Mouse (Mus musculus): ENCODE results near the gene Prpf31. TPM values are rescaled to one million over a fixed set of nuclear protein-coding genes. Genes with fewer than 3 reads are reported as not detected.

Prpf31 gene
- polyA plus RNA-seq, 1 experiment from 2014 or later = 150 TPM

- no peak overlapping the region for H3K9ac ChIP-seq (ENCODE audit: low read length)
- H3K27me3 ChIP-seq (ENCODE audit: control insufficient read depth, insufficient read depth, low read length) = no peaks in the 10 kb centered on the region
- no peak for ATAC-seq (ENCODE audit: insufficient number of reproducible peaks, low FRiP score, low TSS enrichment, low read depth)
- DNase-seq (ENCODE audit: low spot score) = no peak
- no peak overlapping the region for H3K4me3 ChIP-seq (ENCODE audit: low read depth, low read length)
- no peak overlapping the region for H3K27ac ChIP-seq (replicated peaks; ENCODE audit: low read depth, low read length)
- WGBS = 86% methylated on average over 10 of the region's 10 CpGs
- no peaks in the 10 kb centered on the region for H3K9me3 ChIP-seq (ENCODE audit: control insufficient read depth, low read length)
- no peak overlapping the region for H3K4me2 ChIP-seq (ENCODE audit: low read depth, severe bottlenecking)
- peaks cover 8% of the 10 kb centered on the region; the same call in 1 of the 2 replicates for H3K36me3 ChIP-seq (ENCODE audit: control insufficient read depth, insufficient read depth, low read length)
- no peaks in the 10 kb centered on the region for H3K4me1 ChIP-seq (ENCODE audit: control insufficient read depth, insufficient read depth, low read length)
Measured at GRCm38 (mm10) chr7:3683908-3684550, 54.2 kb downstream of the Prpf31 start.

- no peak overlapping the region for H3K4me2 ChIP-seq (ENCODE audit: low read depth, severe bottlenecking)
- H3K27ac ChIP-seq (replicated peaks; ENCODE audit: low read depth, low read length) = no peak overlapping the region
- no peaks in the 10 kb centered on the region for H3K27me3 ChIP-seq (ENCODE audit: control insufficient read depth, insufficient read depth, low read length)
- H3K9me3 ChIP-seq (ENCODE audit: control insufficient read depth, low read length) = no peaks in the 10 kb centered on the region
- no peak overlapping the region for H3K9ac ChIP-seq (ENCODE audit: low read length)
- no peak overlapping the region for H3K4me3 ChIP-seq (ENCODE audit: low read depth, low read length)
- DNase-seq (ENCODE audit: low spot score) (no peak), ATAC-seq (ENCODE audit: insufficient number of reproducible peaks, low FRiP score, low TSS enrichment, low read depth) (no peak)
- H3K36me3 ChIP-seq (ENCODE audit: control insufficient read depth, insufficient read depth, low read length) = peaks cover 8% of the 10 kb centered on the region; the same call in 1 of the 2 replicates
- 90% methylated on average over 8 of the region's 8 CpGs for WGBS
- H3K4me1 ChIP-seq (ENCODE audit: control insufficient read depth, insufficient read depth, low read length) = no peaks in the 10 kb centered on the region
Measured at GRCm38 (mm10) chr7:3684698-3685097, 54.9 kb downstream of the Prpf31 start.

DNA sequence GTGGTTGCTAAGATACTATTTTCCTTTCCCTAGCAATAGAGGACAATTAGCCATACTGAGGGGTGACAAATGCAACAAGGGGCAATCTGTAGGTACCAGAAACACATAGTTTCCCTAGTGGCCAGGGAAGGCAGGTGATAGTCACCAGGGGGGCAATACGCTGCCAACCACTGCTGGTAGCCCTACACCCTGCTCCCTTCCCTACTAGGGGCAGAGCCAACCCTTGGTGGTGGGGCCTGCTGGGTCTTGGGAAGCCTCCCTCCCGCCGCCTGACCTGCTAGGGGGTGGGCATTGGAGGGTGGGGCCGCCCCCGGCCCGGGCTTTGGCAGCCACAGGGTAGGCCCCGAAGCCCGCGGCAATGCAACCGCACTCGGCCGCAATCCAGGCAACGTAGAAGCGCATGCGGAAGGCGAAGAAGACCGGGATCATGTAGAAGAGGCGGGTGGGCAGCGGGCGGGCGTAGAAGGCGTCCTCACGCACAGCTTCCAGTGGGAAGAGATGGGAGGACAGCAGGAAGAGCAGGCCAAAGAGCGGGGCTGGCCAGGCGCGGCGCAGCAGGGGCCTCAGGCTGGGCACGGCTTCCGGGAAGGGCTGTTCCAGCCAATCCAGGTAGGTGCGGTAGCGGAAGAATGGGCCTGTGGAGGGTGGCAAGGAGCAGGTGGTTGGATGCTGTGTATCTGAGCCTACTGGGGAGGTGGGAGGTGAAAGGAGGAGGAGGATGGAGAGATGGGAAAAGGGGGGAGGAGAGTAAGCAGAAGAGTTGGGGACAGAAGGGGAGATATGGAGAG, 55.8 kb downstream of the Prpf31 start:
- H3K4me3 ChIP-seq (ENCODE audit: low read depth, low read length) = no peak overlapping the region

GRCm38 (mm10) chr7:3691919-3692318, 62.1 kb downstream of the Prpf31 start:
- Histone ChIP-seq H3K9me3 (ENCODE audit: control insufficient read depth, low read length) (no peaks in the 10 kb centered on the region), H3K27me3 (ENCODE audit: control insufficient read depth, insufficient read depth, low read length) (no peaks in the 10 kb centered on the region), H3K27ac (replicated peaks; ENCODE audit: low read depth, low read length) (no peak overlapping the region), H3K36me3 (ENCODE audit: control insufficient read depth, insufficient read depth, low read length) (peaks cover 3% of the 10 kb centered on the region; the same call in 1 of the 2 replicates), H3K9ac (ENCODE audit: low read length) (peak overlapping the region; percentile 84), H3K4me1 (ENCODE audit: control insufficient read depth, insufficient read depth, low read length) (peaks cover 15% of the 10 kb centered on the region; the same call in 1 of the 2 replicates), H3K4me2 (ENCODE audit: low read depth, severe bottlenecking) (peak overlapping the region; percentile 87), H3K4me3 (ENCODE audit: low read depth, low read length) (peak overlapping the region; percentile 67)
- 32% methylated on average over 3 of the region's 3 CpGs for WGBS
- DNase-seq (ENCODE audit: low spot score) (no peak), ATAC-seq (ENCODE audit: insufficient number of reproducible peaks, low FRiP score, low TSS enrichment, low read depth) (no peak)

More for the DNA sequence above, 55.8 kb downstream of the Prpf31 start:
- no peaks in the 10 kb centered on the region for H3K27me3 ChIP-seq (ENCODE audit: control insufficient read depth, insufficient read depth, low read length)
- 78% methylated on average over 31 of the region's 31 CpGs for WGBS
- DNase-seq (ENCODE audit: low spot score) (no peak), ATAC-seq (ENCODE audit: insufficient number of reproducible peaks, low FRiP score, low TSS enrichment, low read depth) (no peak)
- H3K4me2 ChIP-seq (ENCODE audit: low read depth, severe bottlenecking) = no peak overlapping the region
- no peaks in the 10 kb centered on the region for H3K9me3 ChIP-seq (ENCODE audit: control insufficient read depth, low read length)
- no peak overlapping the region for H3K9ac ChIP-seq (ENCODE audit: low read length)
- H3K36me3 ChIP-seq (ENCODE audit: control insufficient read depth, insufficient read depth, low read length) = peaks cover 8% of the 10 kb centered on the region; the same call in 1 of the 2 replicates
- H3K27ac ChIP-seq (replicated peaks; ENCODE audit: low read depth, low read length) = no peak overlapping the region
- no peaks in the 10 kb centered on the region for H3K4me1 ChIP-seq (ENCODE audit: control insufficient read depth, insufficient read depth, low read length)

Small RNA genes lying within 50 kb of the gene (microRNA-seq; reads per million reads assigned to microRNA genes)
- not detected for gene Gm25100
- gene Mir3572 = 4.0 reads per million, percentile 6 among the genes with 10 or more reads in this experiment

Other genes with a start within 250 kb of the Prpf31 start
- gene Cacng8, start 239.3 kb upstream of the Prpf31 start, polyA plus RNA-seq (2014; fragmentation: Nextera tagmentation; extraction: Ambion mirVana) = 6.8 and 7.0 TPM in 2 replicates
- gene Cacng6, start 205.8 kb upstream of the Prpf31 start, polyA plus RNA-seq (2014; fragmentation: Nextera tagmentation; extraction: Ambion mirVana) = 0.25 and 0.52 TPM in 2 replicates
- gene Tarm1, start 127.4 kb upstream of the Prpf31 start, polyA plus RNA-seq (2014; fragmentation: Nextera tagmentation; extraction: Ambion mirVana) = not detected in 2 replicates
- 0.29 TPM in 1 of 2 replicates, not detected in the other for gene Oscar, start 13.8 kb upstream of the Prpf31 start, polyA plus RNA-seq (2014; fragmentation: Nextera tagmentation; extraction: Ambion mirVana)
- gene Ndufa3, start 12.6 kb upstream of the Prpf31 start, polyA plus RNA-seq (2014; fragmentation: Nextera tagmentation; extraction: Ambion mirVana) = 400 and 407 TPM in 2 replicates
- gene Tfpt, start 56 bp upstream of the Prpf31 start, polyA plus RNA-seq (2014; fragmentation: Nextera tagmentation; extraction: Ambion mirVana) = 31.1 and 35.5 TPM in 2 replicates
- 87.2 and 94.2 TPM in 2 replicates for gene Cnot3, start 15.3 kb downstream of the Prpf31 start, polyA plus RNA-seq (2014; fragmentation: Nextera tagmentation; extraction: Ambion mirVana)
- 13.8 and 14.6 TPM in 2 replicates for gene Leng1, start 35.9 kb downstream of the Prpf31 start, polyA plus RNA-seq (2014; fragmentation: Nextera tagmentation; extraction: Ambion mirVana)
- gene Tmc4, start 47.6 kb downstream of the Prpf31 start, polyA plus RNA-seq (2014; fragmentation: Nextera tagmentation; extraction: Ambion mirVana) = 3.6 and 4.2 TPM in 2 replicates
- gene Tsen34, start 62.9 kb downstream of the Prpf31 start, polyA plus RNA-seq (2014; fragmentation: Nextera tagmentation; extraction: Ambion mirVana) = 289 TPM in 2 replicates
- gene Mboat7, start 63.5 kb downstream of the Prpf31 start, polyA plus RNA-seq (2014; fragmentation: Nextera tagmentation; extraction: Ambion mirVana) = 36.7 and 41.2 TPM in 2 replicates
- gene Rps9, start 74.0 kb downstream of the Prpf31 start, polyA plus RNA-seq (2014; fragmentation: Nextera tagmentation; extraction: Ambion mirVana) = 1,472 and 1,559 TPM in 2 replicates
- gene Pirb, start 90.4 kb downstream of the Prpf31 start, polyA plus RNA-seq (2014; fragmentation: Nextera tagmentation; extraction: Ambion mirVana) = 0.13 TPM in 1 of 2 replicates, not detected in the other
- gene Gm15448, start 195.7 kb downstream of the Prpf31 start, polyA plus RNA-seq (2014; fragmentation: Nextera tagmentation; extraction: Ambion mirVana) = not detected in 2 replicates
- gene Pira2, start 215.1 kb downstream of the Prpf31 start, polyA plus RNA-seq (2014; fragmentation: Nextera tagmentation; extraction: Ambion mirVana) = 0.11 and 0.23 TPM in 2 replicates